Mouse (Mus musculus) spleen, adult 2 months (tissue): Measurements from ENCODE around the gene Chd8. TPM values are rescaled to one million over a fixed set of nuclear protein-coding genes. Genes with fewer than 3 reads are reported as not detected.

Experiments used
- DNase-seq, 2 experiments: peaks; one replicate each; pipeline versions ENCODE4 v3.0.0 to v3.0.0-alpha.2; 2012 to 2021; ENCODE audit warnings: low spot score in 2 of 2, low read depth in 1 of 2
- H3K27ac ChIP-seq: fragments of 200-500 bp; 2 replicates; pipeline ENCODE4 v1.5.1; 2012; ENCODE audit warnings: low read length, inconsistent platforms; ENCODE audit not compliant: insufficient read depth
- H3K27me3 ChIP-seq: fragments of 200-500 bp; 2 replicates; pipeline ENCODE4 v1.6.1; 2012; ENCODE audit warnings: mild to moderate bottlenecking, moderate library complexity, low read length, inconsistent platforms; ENCODE audit not compliant: control insufficient read depth, insufficient read depth
- H3K36me3 ChIP-seq: fragments of 200-500 bp; 2 replicates; pipeline ENCODE4 v1.6.1; 2012; ENCODE audit warnings: mild to moderate bottlenecking, low read length, inconsistent platforms; ENCODE audit not compliant: control insufficient read depth, insufficient read depth
- H3K4me1 ChIP-seq: fragments of 200-500 bp; 2 replicates; pipeline ENCODE4 v1.6.1; 2011; ENCODE audit warnings: inconsistent platforms; ENCODE audit not compliant: control insufficient read depth, insufficient read depth, insufficient read length
- H3K4me3 ChIP-seq: fragments of 200-500 bp; 2 replicates; pipeline ENCODE4 v1.5.1; 2011; ENCODE audit warnings: mild to moderate bottlenecking, inconsistent platforms; ENCODE audit not compliant: insufficient read depth, insufficient read length; ENCODE audit errors: extremely low read depth
- CTCF ChIP-seq: fragments of 200-500 bp; IDR thresholded peaks from 2 replicates; pipeline ENCODE4 v1.5.1; 2011; ENCODE audit warnings: mild to moderate bottlenecking, inconsistent platforms; ENCODE audit not compliant: insufficient read depth, insufficient read length, insufficient replicate concordance; ENCODE audit errors: extremely low read depth
- POLR2A ChIP-seq: fragments of 200-500 bp; IDR thresholded peaks from 2 replicates; pipeline ENCODE4 v1.6.1; 2011; ENCODE audit warnings: low read depth, low read length, inconsistent platforms
- WGBS: fragments of 180-500 bp; shearing (Covaris S2); methylation state at CpG from one replicate; pipeline ENCODE4 v1.1.7; 2018; 5-methylcytosine and 5-hydroxymethylcytosine counted together
- polyA plus RNA-seq: library from polyadenylated mRNA; depleted of rRNA; stranded (reverse); fragments of >200 nt; gene quantifications from 2 replicates; pipeline ENCODE4 v1.2.3, GENCODE M21; 2012

Gene Chd8
- polyA plus RNA-seq, 1 experiment = 33.2 TPM

GRCm38 (mm10) chr14:52199412-52199811 is 58.2 kb downstream of the Chd8 start:
- Histone ChIP-seq H3K27ac (no peak overlapping the region), H3K4me3 (no peak overlapping the region), H3K27me3 (no peaks in the 10 kb centered on the region), H3K4me1 (no peaks in the 10 kb centered on the region; the same call in 1 of the 2 replicates), H3K36me3 (peaks cover 21% of the 10 kb centered on the region)
- DNase-seq = no peak
- WGBS = 80% methylated on average over 4 of the region's 4 CpGs
- TF ChIP-seq POLR2A = no peak
- no peak for TF ChIP-seq CTCF

DNA sequence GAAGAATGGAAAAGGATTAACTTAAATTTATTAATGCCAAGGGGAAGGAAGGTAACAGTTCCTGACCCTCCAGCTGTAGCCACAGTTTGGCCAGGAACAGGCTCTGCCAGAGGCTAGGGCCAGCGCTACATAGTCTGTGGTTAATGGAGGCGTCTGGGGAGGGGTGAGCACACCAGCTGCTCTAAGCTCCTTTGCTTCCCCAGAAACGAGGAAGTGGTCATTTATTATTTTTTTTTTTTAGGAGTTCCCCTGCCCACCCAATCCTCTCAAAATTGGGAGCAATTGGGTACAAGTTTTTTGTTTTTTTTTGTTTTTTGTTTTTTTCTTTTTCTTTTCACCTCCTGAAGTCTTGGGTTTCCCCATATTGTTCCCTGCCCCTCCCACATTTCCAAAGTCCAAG is 59.4 kb downstream of the Chd8 start:
- H3K36me3 ChIP-seq = peaks cover 16% of the 10 kb centered on the region
- no peak for DNase-seq
- no peaks in the 10 kb centered on the region; the same call in 1 of the 2 replicates for H3K4me1 ChIP-seq
- TF ChIP-seq CTCF = no peak
- no peak for TF ChIP-seq POLR2A
- no peak overlapping the region for H3K4me3 ChIP-seq
- H3K27me3 ChIP-seq = no peaks in the 10 kb centered on the region
- WGBS = 7% methylated on average over 3 of the region's 3 CpGs
- no peak overlapping the region for H3K27ac ChIP-seq

DNA sequence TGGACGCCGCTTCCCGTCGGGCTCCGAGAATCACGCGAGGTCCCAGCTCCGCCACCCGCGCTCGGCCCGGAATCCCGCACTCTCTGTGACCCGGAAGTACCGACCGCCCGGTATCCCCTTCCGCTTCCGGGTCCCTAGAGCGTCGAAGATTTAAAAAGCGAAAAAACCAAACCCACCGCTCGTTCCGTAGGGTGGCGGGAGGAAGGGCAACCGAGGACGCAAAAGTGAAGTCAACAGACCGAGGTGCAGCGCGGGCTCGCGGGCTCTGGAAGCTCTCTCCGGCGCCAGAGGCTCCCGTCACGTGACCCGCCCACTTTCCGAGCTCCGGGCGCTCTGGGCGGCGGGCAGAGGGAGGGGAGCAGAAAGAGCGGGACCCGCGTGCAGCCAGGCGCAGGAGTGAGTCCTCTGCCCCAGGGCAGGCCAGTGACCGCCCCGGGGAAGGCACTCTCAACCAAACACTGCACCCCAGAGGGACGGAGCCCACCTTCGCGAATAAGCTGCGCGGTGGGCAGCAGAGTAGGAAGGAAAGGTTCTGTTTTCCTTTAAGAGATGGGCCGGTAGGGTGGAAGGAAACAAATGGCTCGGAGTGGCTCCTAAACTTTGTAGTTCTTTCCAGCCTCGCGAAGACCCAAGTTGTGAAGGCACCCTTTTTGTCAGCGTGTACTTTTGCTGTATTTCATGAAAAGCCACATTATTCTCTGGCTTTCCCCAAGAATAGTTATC is 60.3 kb downstream of the Chd8 start, which contains the start of gene Supt16:
TSS of gene Supt16 (minus strand) at position 261 of the 723 bp plus-strand sequence.
- no peaks in the 10 kb centered on the region; the same call in 1 of the 2 replicates for H3K4me1 ChIP-seq
- peak; percentile 67 to 70 for DNase-seq
- H3K4me3 ChIP-seq = peak within 1 kb of the TSS; percentile 92
- under 1% methylated on average over 59 of the region's 59 CpGs for WGBS
- H3K36me3 ChIP-seq = peaks cover 16% of the 10 kb centered on the region
- H3K27ac ChIP-seq = peak within 1 kb of the TSS; percentile 99
- no peaks in the 10 kb centered on the region for H3K27me3 ChIP-seq
- no peak for TF ChIP-seq CTCF
- TF ChIP-seq POLR2A = peak; percentile 46; the same call in 1 of the 2 replicates

DNA sequence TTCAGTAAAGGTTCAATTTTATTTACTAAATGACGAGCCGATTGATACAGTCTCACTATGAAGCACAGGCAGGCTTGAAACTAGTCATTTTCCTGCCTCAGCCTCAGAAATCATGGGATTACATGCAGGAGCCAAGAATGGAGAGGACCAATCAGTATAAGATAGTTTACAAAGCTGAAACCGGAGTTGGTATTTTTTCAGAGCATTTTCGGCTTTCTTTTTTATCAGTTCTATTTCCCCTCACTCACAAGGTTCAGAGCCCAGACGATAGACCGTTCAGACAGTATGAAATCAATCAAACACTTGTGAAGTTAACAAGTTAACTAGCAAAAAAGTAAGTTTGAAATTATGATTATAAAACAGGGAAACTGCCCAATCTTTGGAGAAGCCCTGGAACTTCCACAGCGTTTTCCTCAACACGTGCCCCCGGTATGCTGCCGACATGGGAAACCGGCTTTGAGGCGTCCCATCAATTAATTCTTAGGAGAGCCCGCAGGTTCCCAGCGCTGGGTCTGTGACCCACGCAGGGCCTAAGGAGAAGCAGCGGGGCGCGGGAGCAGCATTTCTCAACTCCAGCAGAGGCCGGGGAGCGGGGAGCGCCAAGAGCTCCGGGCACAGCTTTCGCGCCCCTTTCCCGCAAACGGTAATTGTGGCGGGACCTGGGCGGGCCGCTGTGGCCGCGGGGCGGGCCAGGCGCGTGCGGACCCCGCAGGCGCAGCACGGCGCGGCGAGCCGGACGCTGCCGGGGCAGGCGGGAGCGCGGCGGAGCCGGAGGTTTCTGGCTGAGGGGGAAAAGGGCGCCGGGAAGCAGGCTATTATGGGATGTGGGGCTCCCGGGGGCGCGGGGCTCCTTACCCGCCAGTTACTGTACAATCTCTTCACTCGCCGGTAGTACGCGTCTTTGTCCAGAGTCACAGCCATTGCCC is 61.1 kb downstream of the Chd8 start:
- TF ChIP-seq CTCF (no peak), POLR2A (no peak)
- Histone ChIP-seq H3K4me3 (peak overlapping the region; percentile 92), H3K27me3 (no peaks in the 10 kb centered on the region), H3K36me3 (peaks cover 12% of the 10 kb centered on the region), H3K27ac (peak overlapping the region; percentile 99), H3K4me1 (no peaks in the 10 kb centered on the region; the same call in 1 of the 2 replicates)
- DNase-seq = peak in 1 of 2 experiments; percentile 8
- WGBS = under 1% methylated on average over 58 of the region's 59 CpGs

DNA sequence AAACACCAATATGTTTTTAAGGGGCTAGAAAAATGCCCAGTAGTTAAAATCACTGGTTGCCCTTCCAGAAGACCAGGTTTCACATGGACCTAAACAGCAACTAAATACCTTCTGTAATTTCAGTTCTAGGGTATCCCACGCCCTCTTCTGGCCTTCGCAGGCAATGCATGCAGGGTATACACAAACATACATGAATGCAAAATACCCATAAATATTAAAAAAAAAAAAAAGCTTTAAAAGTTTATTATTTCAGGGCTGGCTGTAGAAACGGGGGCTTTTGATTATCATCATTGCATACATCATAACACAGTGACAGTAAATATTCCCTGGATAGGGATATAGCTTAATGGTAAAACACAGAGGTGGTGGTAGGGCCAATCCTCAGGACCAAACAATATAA is 61.9 kb downstream of the Chd8 start:
- peak; percentile 16; the same call in 1 of the 2 replicates for TF ChIP-seq CTCF
- no peak for TF ChIP-seq POLR2A
- no peaks in the 10 kb centered on the region for H3K27me3 ChIP-seq
- H3K36me3 ChIP-seq = peaks cover 12% of the 10 kb centered on the region
- peak; percentile 42 to 63 for DNase-seq
- no peak overlapping the region; the same call in 1 of the 2 replicates for H3K4me3 ChIP-seq
- no peaks in the 10 kb centered on the region; the same call in 1 of the 2 replicates for H3K4me1 ChIP-seq
- H3K27ac ChIP-seq = no peak overlapping the region
- WGBS = 13% methylated on average over 3 of the region's 3 CpGs

GRCm38 (mm10) chr14:52190740-52191359 is 66.7 kb downstream of the Chd8 start:
- TF ChIP-seq POLR2A (no peak), CTCF (peak; percentile 72; the same call in 1 of the 2 replicates)

More at GRCm38 (mm10) chr14:52190740-52191359, 66.7 kb downstream of the Chd8 start:
- Histone ChIP-seq H3K4me1 (no peaks in the 10 kb centered on the region), H3K27ac (no peak overlapping the region), H3K27me3 (no peaks in the 10 kb centered on the region), H3K36me3 (peaks cover 3% of the 10 kb centered on the region; the same call in 1 of the 2 replicates), H3K4me3 (no peak overlapping the region)
- peak; percentile 23 to 45 for DNase-seq
